Mouse (Mus musculus): Measurements from ENCODE around the gene Psmg4.

DNA sequence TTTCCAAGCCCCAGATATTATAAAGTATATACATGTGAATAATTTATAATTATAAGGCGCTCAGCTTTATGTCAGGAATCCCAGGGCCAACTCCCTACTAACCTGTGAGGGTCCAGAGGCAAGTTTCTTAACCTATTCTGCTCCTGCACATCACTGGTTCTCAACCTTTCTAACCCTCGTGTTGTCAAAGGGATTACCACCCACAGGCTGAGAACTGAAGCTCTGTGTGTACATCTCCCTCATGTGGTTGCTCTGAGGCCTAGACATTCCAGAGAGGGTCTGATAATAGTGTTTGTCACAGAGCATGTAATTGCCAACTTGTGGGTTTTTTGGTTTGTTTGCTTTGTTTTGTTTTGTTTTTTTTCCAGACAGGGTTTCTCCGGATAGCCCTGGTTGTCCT is 15.8 kb upstream of the Psmg4 start:
- no peak for TF ChIP-seq CTCF (conservative IDR thresholded peaks at IDR 0.05; ENCODE audit: low read length)
- no peak for TF ChIP-seq NANOG (IDR thresholded peaks at IDR 0.05; ENCODE audit: borderline replicate concordance, low read length)
